Mouse (Mus musculus) CH12.LX (cell line): ENCODE measurements around the gene Ilkap.

Experiments
- CHD2 ChIP-seq: IDR thresholded peaks from 2 replicates; pipeline ENCODE4 v1.6.1; 2011; ENCODE audit warnings: low read length, improper control_type of control experiment
- CTCF ChIP-seq, 2 experiments: IDR thresholded peaks in 1 of 2; conservative IDR thresholded peaks in 1 of 2; 2 replicates each; pipeline ENCODE4 v1.5.1; 2011 to 2012; ENCODE audit warnings: low read depth in 2 of 2, low read length in 2 of 2, improper control_type of control experiment in 1 of 2, inconsistent platforms in 1 of 2, mild to moderate bottlenecking in 1 of 2, moderate library complexity in 1 of 2
- E2F4 ChIP-seq: IDR thresholded peaks from 2 replicates; pipeline ENCODE4 v1.6.1; 2011; ENCODE audit warnings: low read depth, low read length, improper control_type of control experiment; ENCODE audit not compliant: insufficient replicate concordance
- EP300 ChIP-seq: IDR thresholded peaks from 2 replicates; pipeline ENCODE4 v1.6.1; 2011; ENCODE audit warnings: low read length, improper control_type of control experiment
- HCFC1 ChIP-seq: IDR thresholded peaks from 2 replicates; pipeline ENCODE4 v1.6.1; 2012; ENCODE audit warnings: low read depth, mild to moderate bottlenecking, inconsistent platforms, low read length, improper control_type of control experiment
- MAFK ChIP-seq: IDR thresholded peaks from 2 replicates; pipeline ENCODE4 v1.6.1; 2011; ENCODE audit warnings: low read length, improper control_type of control experiment; ENCODE audit not compliant: insufficient replicate concordance
- MAZ ChIP-seq: IDR thresholded peaks from 2 replicates; pipeline ENCODE4 v1.6.1; 2012; ENCODE audit warnings: low read depth, mild to moderate bottlenecking, inconsistent platforms, low read length, improper control_type of control experiment, moderate library complexity
- MXI1 ChIP-seq: IDR thresholded peaks from 2 replicates; pipeline ENCODE4 v1.6.1; 2011; ENCODE audit warnings: mild to moderate bottlenecking, low read depth, low read length, improper control_type of control experiment
- NRF1 ChIP-seq: IDR thresholded peaks from 2 replicates; pipeline ENCODE4 v1.6.1; 2014; ENCODE audit warnings: low read depth, mild to moderate bottlenecking, inconsistent platforms, low read length, improper control_type of control experiment, moderate library complexity
- RAD21 ChIP-seq: IDR thresholded peaks from 2 replicates; pipeline ENCODE4 v1.6.1; 2011; ENCODE audit warnings: low read depth, mild to moderate bottlenecking, low read length, improper control_type of control experiment, moderate library complexity
- SIN3A ChIP-seq: IDR thresholded peaks from 2 replicates; pipeline ENCODE4 v1.6.1; 2012; ENCODE audit warnings: low read length, improper control_type of control experiment, inconsistent platforms
- TCF12 ChIP-seq: IDR thresholded peaks from 2 replicates; pipeline ENCODE4 v1.6.1; 2014; ENCODE audit warnings: low read depth, mild to moderate bottlenecking, inconsistent platforms, low read length, improper control_type of control experiment
- USF1 ChIP-seq: IDR thresholded peaks from 2 replicates; pipeline ENCODE4 v1.6.1; 2014; ENCODE audit warnings: low read depth, mild to moderate bottlenecking, inconsistent platforms, low read length, improper control_type of control experiment
- ZMIZ1 ChIP-seq: IDR thresholded peaks from 2 replicates; pipeline ENCODE4 v1.6.1; 2012; ENCODE audit warnings: low read depth, mild to moderate bottlenecking, inconsistent platforms, low read length, improper control_type of control experiment

DNA sequence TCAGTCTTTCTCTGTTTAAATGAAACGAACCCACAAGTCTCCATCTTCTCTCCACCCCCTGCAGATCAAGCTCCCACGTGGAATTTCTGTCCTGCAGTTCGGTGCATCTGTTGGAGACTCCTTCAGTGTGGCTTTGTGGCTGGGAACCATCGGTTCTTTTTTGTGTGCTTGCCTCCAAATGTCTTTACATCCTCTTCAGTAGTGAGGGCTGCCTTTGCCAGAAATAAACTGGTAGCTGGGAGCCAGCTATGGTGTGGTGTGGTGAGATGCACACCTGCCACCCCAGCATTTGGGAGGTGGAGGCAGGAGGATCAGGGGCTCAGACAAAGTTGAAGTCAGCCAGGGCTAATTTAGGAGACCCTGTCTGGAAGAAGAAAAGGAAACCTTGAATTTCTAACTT is 66.5 kb downstream of the Ilkap start:
- TF ChIP-seq TCF12 (no peak), USF1 (no peak), EP300 (no peak), NRF1 (no peak), MAFK (no peak), HCFC1 (no peak), SIN3A (no peak), E2F4 (no peak), CTCF (conservative IDR thresholded peaks at IDR 0.05 in 1 of 2, IDR thresholded peaks at IDR 0.05 in 1 of 2; ENCODE audit: low read depth in 2 of 2, low read length in 2 of 2) (no peak), MAZ (no peak), ZMIZ1 (no peak), CHD2 (no peak), MXI1 (no peak), RAD21 (no peak)
